Mouse (Mus musculus) layer of hippocampus, adult 9-11 months (tissue): ENCODE data around the gene Ccdc162.

Source experiments
- DNase-seq: peaks from one replicate; pipeline ENCODE4 v3.0.0; 2022

Gene Ccdc162

GRCm38 (mm10) chr10:41716029-41716897, at the start of gene Ccdc162:
Gene Ccdc162, minus strand, starts transcription at chr10:41716634.
- peak; percentile 38 for DNase-seq

- no peak for DNase-seq
Observed at GRCm38 (mm10) chr10:41765586-41765985, 49.2 kb upstream of the Ccdc162 start.

- no peak for DNase-seq
Observed at GRCm38 (mm10) chr10:41763741-41764385, 47.4 kb upstream of the Ccdc162 start.

GRCm38 (mm10) chr10:41760866-41761265, 44.4 kb upstream of the Ccdc162 start:
- no peak for DNase-seq

GRCm38 (mm10) chr10:41758041-41758440, 41.6 kb upstream of the Ccdc162 start:
- no peak for DNase-seq

- no peak for DNase-seq
Observed at GRCm38 (mm10) chr10:41757226-41757625, 40.8 kb upstream of the Ccdc162 start.

- no peak for DNase-seq
Observed at GRCm38 (mm10) chr10:41751867-41752480, 35.5 kb upstream of the Ccdc162 start.

- no peak for DNase-seq
Observed at GRCm38 (mm10) chr10:41749306-41749705, 32.9 kb upstream of the Ccdc162 start.

GRCm38 (mm10) chr10:41746554-41746953, 30.1 kb upstream of the Ccdc162 start:
- DNase-seq: peak; percentile 69

GRCm38 (mm10) chr10:41744006-41744405, 27.6 kb upstream of the Ccdc162 start:
- no peak for DNase-seq

GRCm38 (mm10) chr10:41740221-41740620, 23.8 kb upstream of the Ccdc162 start:
- DNase-seq: no peak

- no peak for DNase-seq
Observed at GRCm38 (mm10) chr10:41737245-41737644, 20.8 kb upstream of the Ccdc162 start.

- DNase-seq: no peak
Observed at GRCm38 (mm10) chr10:41735398-41735797, 19.0 kb upstream of the Ccdc162 start.

- DNase-seq: no peak
Observed at GRCm38 (mm10) chr10:41733214-41733613, 16.8 kb upstream of the Ccdc162 start.

GRCm38 (mm10) chr10:41731932-41732331, 15.5 kb upstream of the Ccdc162 start:
- DNase-seq: no peak

- no peak for DNase-seq
Observed at GRCm38 (mm10) chr10:41730746-41731145, 14.3 kb upstream of the Ccdc162 start.

GRCm38 (mm10) chr10:41726215-41726614, 9.8 kb upstream of the Ccdc162 start:
- no peak for DNase-seq

- no peak for DNase-seq
Observed at GRCm38 (mm10) chr10:41719587-41719986, 3.2 kb upstream of the Ccdc162 start.

GRCm38 (mm10) chr10:41715557-41715956, 877 bp downstream of the Ccdc162 start:
- DNase-seq: no peak

- DNase-seq: no peak
Observed at GRCm38 (mm10) chr10:41711467-41711866, 5.0 kb downstream of the Ccdc162 start.

- DNase-seq: no peak
Observed at GRCm38 (mm10) chr10:41710773-41711172, 5.7 kb downstream of the Ccdc162 start.

GRCm38 (mm10) chr10:41709341-41709740, 7.1 kb downstream of the Ccdc162 start:
- DNase-seq: no peak

- no peak for DNase-seq
Observed at GRCm38 (mm10) chr10:41699669-41700068, 16.8 kb downstream of the Ccdc162 start.

- DNase-seq: no peak
Observed at GRCm38 (mm10) chr10:41697040-41697439, 19.4 kb downstream of the Ccdc162 start.
